Mouse (Mus musculus): ENCODE results near the gene Btrc. TPM values are rescaled to one million over a fixed set of nuclear protein-coding genes. Genes with fewer than 3 reads are reported as not detected.

Btrc gene
- total and polyA plus RNA-seq, 3 experiments: 11.0 to 20.7 (median 14.0) TPM

DNA sequence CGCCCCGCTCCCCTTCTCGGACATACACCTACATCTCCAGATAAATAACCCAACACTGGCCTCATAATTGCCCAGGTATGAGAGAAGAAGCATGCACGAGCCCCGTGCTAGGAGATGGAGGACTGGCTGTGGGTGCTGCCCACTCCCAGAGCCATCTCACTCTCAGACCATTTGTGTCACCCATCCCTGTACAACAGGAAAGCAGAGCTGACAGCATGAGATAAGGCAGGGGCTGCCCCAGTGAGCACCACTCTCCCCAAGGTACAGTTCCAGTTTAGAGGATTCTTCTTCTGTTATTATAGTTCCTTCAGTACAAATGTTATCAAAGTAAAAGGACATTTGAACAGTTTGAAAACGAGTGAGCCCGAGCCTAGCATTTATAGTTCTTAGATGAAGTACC, 163.8 kb downstream of the Btrc start:
- no peak overlapping the region for H3K9ac ChIP-seq (ENCODE audit: insufficient read depth, low read depth)
- dilution Hi-C loops (cut with MboI; ENCODE audit: extremely low pct_ligation_motif_present, extremely low pct_unique_long_range_greater_than_20kb, low sequenced_read_pairs) (no loop called here), in situ Hi-C loops (cut with MboI; ENCODE audit: low pct_ligation_motif_present, low pct_unique_long_range_greater_than_20kb, low sequenced_read_pairs) (no loop called here)
- no peak for TF ChIP-seq E2F4 (IDR thresholded peaks at IDR 0.05; ENCODE audit: insufficient replicate concordance, low read depth, low read length)
- TF ChIP-seq NELFE (IDR thresholded peaks at IDR 0.05; ENCODE audit: low read depth, low read length): no peak
- TF ChIP-seq MAZ (IDR thresholded peaks at IDR 0.05; ENCODE audit: low read depth, low read length): no peak
- TF ChIP-seq TBP (conservative IDR thresholded peaks at IDR 0.05; ENCODE audit: low read depth, low read length): no peak
- no peak for TF ChIP-seq MYC (IDR thresholded peaks at IDR 0.05; ENCODE audit: low read depth, low read length)
- TF ChIP-seq ZNF384 (IDR thresholded peaks at IDR 0.05; ENCODE audit: low read depth, low read length): no peak
- no peak for TF ChIP-seq MXI1 (IDR thresholded peaks at IDR 0.05; ENCODE audit: low read depth, low read length)
- TF ChIP-seq RCOR1 (conservative IDR thresholded peaks at IDR 0.05; ENCODE audit: low read depth, low read length): no peak
- TF ChIP-seq ZKSCAN1 (IDR thresholded peaks at IDR 0.05; ENCODE audit: borderline replicate concordance, low read depth, low read length): no peak
- TF ChIP-seq NRF1 (IDR thresholded peaks at IDR 0.05; ENCODE audit: low read depth, low read length): no peak
- no peak for TF ChIP-seq CHD2 (IDR thresholded peaks at IDR 0.05; ENCODE audit: low read length)
- TF ChIP-seq JUN (IDR thresholded peaks at IDR 0.05; ENCODE audit: insufficient read depth, low read depth, low read length): no peak
- no peak for TF ChIP-seq USF1 (IDR thresholded peaks at IDR 0.05; ENCODE audit: low read depth, low read length)
- TF ChIP-seq SMC3 (IDR thresholded peaks at IDR 0.05; ENCODE audit: low read depth, low read length): no peak
- TF ChIP-seq MEF2A (IDR thresholded peaks at IDR 0.05; ENCODE audit: borderline replicate concordance, low read depth, low read length): no peak
- no peak for TF ChIP-seq ELF1 (IDR thresholded peaks at IDR 0.05; ENCODE audit: low read depth, low read length)
- TF ChIP-seq HCFC1 (IDR thresholded peaks at IDR 0.05; ENCODE audit: low read depth, low read length): no peak
- TF ChIP-seq POLR2A (IDR thresholded peaks at IDR 0.05; ENCODE audit: low read depth, low read length): no peak
- no peak overlapping the region for H3K4me2 ChIP-seq (ENCODE audit: insufficient read depth, low read depth, poor library complexity, severe bottlenecking)
- no peak overlapping the region for H3K4me3 ChIP-seq (replicated peaks in 1 of 3; ENCODE audit: low read depth in 2 of 3, low read length in 2 of 3, poor library complexity in 1 of 3)
- H3K79me2 ChIP-seq (replicated peaks; ENCODE audit: control insufficient read depth, extremely low read depth, insufficient read depth, poor library complexity, severe bottlenecking): no peaks in the 10 kb centered on the region
- peaks cover 0 to 31% of the 10 kb centered on the region in 2 experiments; a peak in 3 of 4 replicates for H3K4me1 ChIP-seq (ENCODE audit: control insufficient read depth in 1 of 2, insufficient read depth in 2 of 2)
- H3K36me3 ChIP-seq (replicated peaks in 1 of 2; ENCODE audit: control insufficient read depth in 1 of 2, insufficient read depth in 1 of 2, low read length in 1 of 2): peaks cover 15 to 49% of the 10 kb centered on the region in 2 experiments
- no peaks in the 10 kb centered on the region for H3K9me3 ChIP-seq (replicated peaks; ENCODE audit: low read length)
- H3K27ac ChIP-seq (ENCODE audit: insufficient read depth, low read depth): no peak overlapping the region
- H3K27me3 ChIP-seq (replicated peaks): no peaks in the 10 kb centered on the region
- DNase-seq (ENCODE audit: extremely low read depth): no peak

DNA sequence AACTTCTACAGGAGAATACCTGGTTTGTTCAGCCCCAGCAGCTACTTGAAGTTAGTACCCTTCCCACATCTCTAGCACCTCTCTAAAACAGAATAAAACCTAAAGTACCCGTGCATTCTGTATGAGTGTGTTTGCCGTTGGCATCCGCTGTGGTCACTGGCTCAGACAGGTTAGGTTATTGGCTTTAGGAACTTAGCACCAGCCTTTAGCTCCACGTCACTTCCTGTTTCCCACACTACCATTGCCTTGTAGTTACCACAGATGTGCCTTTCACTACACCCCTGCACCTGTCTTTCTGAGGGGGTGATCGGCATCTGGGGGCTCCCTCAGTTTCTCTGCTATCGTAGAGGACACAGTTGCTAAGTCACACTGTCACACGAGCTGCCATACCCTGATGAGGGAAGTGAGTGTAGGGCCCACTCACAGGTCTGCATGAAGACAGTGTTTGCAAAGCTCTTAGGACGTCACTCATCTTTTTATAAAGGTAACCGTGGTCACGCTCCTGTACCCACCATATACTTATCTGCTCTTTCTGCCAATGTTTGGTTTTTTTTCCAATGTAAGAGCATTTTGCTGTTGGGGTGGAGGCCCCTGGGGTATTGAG, 164.5 kb downstream of the Btrc start:
- Histone ChIP-seq H3K9me3 (replicated peaks; ENCODE audit: low read length) (no peaks in the 10 kb centered on the region), H3K27me3 (replicated peaks) (no peaks in the 10 kb centered on the region), H3K4me2 (ENCODE audit: insufficient read depth, low read depth, poor library complexity, severe bottlenecking) (no peak overlapping the region), H3K79me2 (replicated peaks; ENCODE audit: control insufficient read depth, extremely low read depth, insufficient read depth, poor library complexity, severe bottlenecking) (no peaks in the 10 kb centered on the region), H3K27ac (ENCODE audit: insufficient read depth, low read depth) (no peak overlapping the region), H3K36me3 (replicated peaks in 1 of 2; ENCODE audit: control insufficient read depth in 1 of 2, insufficient read depth in 1 of 2, low read length in 1 of 2) (peaks cover 15 to 45% of the 10 kb centered on the region in 2 experiments), H3K4me1 (ENCODE audit: control insufficient read depth in 1 of 2, insufficient read depth in 2 of 2) (peaks cover 0 to 31% of the 10 kb centered on the region in 2 experiments; a peak in 3 of 4 replicates), H3K4me3 (replicated peaks in 1 of 3; ENCODE audit: low read depth in 2 of 3, low read length in 2 of 3, poor library complexity in 1 of 3) (no peak overlapping the region), H3K9ac (ENCODE audit: insufficient read depth, low read depth) (no peak overlapping the region)
- no peak for DNase-seq (ENCODE audit: extremely low read depth)
- in situ Hi-C loops (cut with MboI; ENCODE audit: low pct_ligation_motif_present, low pct_unique_long_range_greater_than_20kb, low sequenced_read_pairs) (no loop called here), dilution Hi-C loops (cut with MboI; ENCODE audit: extremely low pct_ligation_motif_present, extremely low pct_unique_long_range_greater_than_20kb, low sequenced_read_pairs) (no loop called here)
- no peak for TF ChIP-seq ZNF384 (IDR thresholded peaks at IDR 0.05; ENCODE audit: low read depth, low read length)
- no peak for TF ChIP-seq RAD21 (IDR thresholded peaks at IDR 0.05; ENCODE audit: low read depth, low read length)
- TF ChIP-seq ZKSCAN1 (IDR thresholded peaks at IDR 0.05; ENCODE audit: borderline replicate concordance, low read depth, low read length): no peak
- no peak for TF ChIP-seq MAX (IDR thresholded peaks at IDR 0.05; ENCODE audit: low read length)
- TF ChIP-seq SIN3A (IDR thresholded peaks at IDR 0.05; ENCODE audit: low read length): no peak
- no peak for TF ChIP-seq CHD1 (IDR thresholded peaks at IDR 0.05; ENCODE audit: low read depth, low read length)
- TF ChIP-seq MAFK (IDR thresholded peaks at IDR 0.05; ENCODE audit: insufficient replicate concordance, low read length): no peak
- TF ChIP-seq TBP (conservative IDR thresholded peaks at IDR 0.05; ENCODE audit: low read depth, low read length): no peak
- no peak for TF ChIP-seq POLR2AphosphoS2 (IDR thresholded peaks at IDR 0.05; ENCODE audit: low read depth, low read length)
- no peak for TF ChIP-seq USF1 (IDR thresholded peaks at IDR 0.05; ENCODE audit: low read depth, low read length)
- TF ChIP-seq CHD2 (IDR thresholded peaks at IDR 0.05; ENCODE audit: low read length): no peak
- no peak for TF ChIP-seq GABPA (IDR thresholded peaks at IDR 0.05; ENCODE audit: insufficient replicate concordance, low read depth, low read length)

Measured in CH12.LX (cell line).